Mouse (Mus musculus): ENCODE data around the gene Ddx24. TPM values are rescaled to one million over a fixed set of nuclear protein-coding genes. Genes with fewer than 3 reads are reported as not detected.

The Ddx24 gene
- polyA plus RNA-seq (2014; fragmentation: Illumina TruSeq; extraction: RNeasy Lipid Tissue Mini Kit (QIAGEN cat#74804); ENCODE audit: low read depth, low replicate concordance), result 9.5 TPM

DNA sequence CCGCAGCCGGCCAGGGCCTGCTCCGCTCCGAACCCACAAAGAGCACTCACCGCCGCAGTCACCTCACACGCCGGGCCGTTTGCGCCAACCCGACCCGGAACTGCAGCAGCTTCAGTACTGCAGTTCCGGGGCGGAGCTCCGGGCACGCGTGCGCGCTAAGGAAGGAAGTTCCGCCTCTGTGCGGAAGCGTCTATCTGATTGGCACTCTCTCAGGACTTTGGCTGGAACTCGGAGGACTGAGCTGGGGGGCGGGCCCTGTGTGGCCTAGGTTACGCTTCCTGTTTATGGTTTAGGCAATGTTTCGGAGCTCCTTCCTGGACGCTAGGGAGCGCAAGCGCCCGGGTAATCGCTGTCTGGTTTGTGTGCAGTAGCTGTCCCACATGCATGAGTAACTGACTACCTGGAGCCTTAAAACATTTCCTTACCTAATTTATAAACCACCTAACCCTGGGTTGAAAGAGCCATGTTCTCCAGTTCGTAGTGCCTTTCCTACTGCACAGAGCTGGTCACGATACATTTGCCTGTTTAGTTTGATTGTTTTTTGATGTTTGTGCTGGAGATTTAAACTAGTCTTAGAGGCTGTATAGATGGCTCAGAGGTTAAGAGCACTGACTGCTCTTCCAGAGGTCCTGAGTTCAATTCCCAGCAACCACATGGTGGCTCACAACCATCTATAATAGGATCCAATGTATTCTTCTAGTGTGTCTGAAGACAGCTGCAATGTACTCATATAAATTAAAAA, at the start of gene Ddx24:
TSS of gene Ddx24 (minus strand) at position 102 of the 742 bp plus-strand sequence.

DNA sequence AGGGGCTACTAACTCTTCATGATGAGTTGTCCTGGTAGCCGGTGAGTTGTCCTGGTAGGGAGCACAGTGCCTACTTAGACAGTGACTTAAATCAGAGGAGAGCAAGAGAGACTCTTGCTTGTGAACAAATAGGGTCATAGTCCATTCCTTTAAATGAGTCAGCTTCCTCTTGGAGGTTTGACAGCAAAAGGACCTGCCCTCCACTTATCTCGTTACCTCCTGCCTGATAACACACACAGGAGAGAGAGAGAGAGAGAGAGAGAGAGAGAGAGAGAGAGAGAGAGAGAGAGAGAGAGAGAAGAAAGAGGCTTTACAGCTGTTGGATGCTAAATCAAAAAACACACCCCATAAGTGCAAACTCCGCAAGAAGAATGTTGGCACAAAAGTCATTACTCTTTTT, 31.5 kb upstream of the Ddx24 start, which contains the start of gene Ifi27l2b:
TSS of gene Ifi27l2b (minus strand) at position 84 of the 400 bp plus-strand sequence.

DNA sequence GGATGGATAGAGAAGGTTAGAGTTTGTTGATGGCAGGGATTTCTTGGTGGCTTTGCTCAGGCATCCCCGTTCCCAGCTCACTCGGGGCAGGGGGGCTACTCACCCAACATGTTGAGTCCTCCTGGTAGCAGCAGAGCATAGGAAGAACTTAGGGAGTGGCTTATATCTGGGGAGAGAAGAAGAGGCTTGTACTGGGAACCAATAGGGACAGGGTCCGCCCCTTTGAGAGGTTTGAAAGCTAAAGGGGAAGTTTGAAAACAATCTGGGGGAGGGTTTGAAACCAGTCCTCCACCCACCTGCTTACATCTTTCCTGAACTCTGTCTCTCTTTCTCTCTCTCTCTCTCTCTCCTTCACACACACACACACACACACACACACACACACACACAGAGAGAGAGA, 17.9 kb upstream of the Ddx24 start, which contains the start of gene Ifi27l2a:
TSS of gene Ifi27l2a (minus strand) at position 157 of the 400 bp plus-strand sequence.

DNA sequence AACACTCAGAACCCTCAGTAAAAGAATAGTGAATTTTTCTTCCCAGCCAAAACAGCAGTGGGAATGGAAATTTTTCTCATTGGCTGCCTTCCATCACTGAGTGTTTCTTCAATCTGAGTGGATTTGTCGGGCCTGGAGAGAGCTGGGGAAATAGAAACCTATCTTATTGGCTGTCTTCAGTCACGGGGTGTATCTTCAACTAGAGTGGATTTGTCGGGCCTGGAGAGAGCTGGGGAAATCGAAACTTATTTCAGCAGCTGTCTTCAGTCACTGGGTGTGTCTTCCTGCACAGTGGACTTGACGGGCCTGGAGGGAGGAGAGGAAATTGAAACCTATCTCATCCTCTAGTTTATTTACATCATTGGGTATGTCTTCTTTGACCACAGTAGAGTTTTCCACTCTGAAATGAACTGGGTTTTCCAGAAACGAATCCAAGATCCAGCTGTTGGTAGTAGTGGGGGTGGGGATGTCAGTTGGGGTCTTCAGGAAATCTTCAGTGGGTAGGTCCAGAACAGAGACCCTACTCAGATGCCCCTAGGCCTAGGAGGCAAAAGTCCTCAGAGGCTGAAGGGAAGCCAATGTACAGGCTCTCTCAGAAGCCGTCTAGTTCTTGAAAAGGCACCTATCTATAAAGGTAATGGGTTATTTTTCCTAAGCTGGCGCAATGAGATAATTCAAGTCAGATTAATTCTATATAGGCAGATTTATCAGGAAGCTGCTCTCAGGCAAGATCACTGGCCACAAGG, 8.5 kb upstream of the Ddx24 start, which contains the start of gene Ifi27:
TSS of gene Ifi27 (plus strand) at position 226 of the 746 bp plus-strand sequence.

DNA sequence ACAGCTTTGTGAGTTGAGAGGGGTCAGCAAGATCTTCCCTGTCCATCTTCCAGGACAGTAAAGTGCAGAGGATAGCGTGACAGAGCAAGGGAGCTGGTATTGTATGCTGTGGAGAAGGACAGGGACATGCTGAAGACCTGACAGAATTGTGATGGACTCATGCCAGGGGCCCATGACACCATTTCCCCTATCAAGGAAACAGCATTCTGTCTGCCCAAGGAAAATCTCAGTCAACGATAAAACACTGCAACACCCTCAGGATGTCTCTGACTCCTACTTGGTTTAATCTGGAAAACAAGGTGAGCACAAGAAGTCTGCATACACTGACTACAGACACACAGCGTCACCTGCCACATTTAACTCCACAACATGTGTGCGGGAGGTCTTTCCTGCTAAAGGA, 17.9 kb downstream of the Ddx24 start, which contains the start of gene 9330161L09Rik:
TSS of gene 9330161L09Rik (minus strand) at position 101 of the 400 bp plus-strand sequence.

DNA sequence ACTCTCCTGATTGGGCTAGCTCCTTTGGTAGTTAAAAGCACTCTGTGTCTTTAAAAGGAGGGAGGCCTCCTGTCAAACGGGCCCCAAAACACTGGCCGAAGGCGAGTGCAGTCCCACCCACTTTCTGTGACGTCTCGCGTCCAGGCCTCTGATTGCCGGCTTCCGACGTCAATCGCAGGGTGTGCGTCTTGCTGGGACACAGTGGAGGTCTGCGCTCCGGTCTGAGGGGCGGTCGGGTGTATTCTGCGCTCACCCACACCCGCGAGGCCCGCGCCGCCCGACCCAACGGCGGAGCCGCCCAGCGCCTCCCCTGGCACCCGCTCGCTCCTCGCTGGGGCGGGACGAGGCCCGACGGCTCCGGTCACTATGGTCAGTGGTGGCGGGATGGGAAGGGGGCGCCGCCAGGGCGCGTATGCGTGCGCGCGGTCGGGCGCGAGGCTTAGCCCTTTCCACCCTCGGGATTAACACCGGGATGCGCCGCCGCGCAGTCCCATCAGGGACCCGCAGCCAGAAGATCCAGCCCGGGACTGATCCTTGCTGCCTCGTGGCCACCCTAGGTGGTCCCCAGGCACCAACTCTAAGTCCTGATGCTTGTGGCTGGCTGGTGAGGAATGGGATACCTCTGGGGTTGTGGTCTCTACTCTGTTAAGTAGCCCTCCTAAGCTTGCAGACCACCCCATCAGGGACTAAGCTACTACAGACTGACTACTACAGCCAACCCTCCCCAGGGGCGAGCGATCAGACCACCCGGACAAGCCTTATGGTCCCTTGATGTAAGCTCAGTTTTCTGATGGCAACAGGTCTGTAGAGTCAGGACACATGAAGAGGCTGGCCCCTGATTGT, 36.9 kb downstream of the Ddx24 start, which contains the start of gene Otub2:
TSS of gene Otub2 (plus strand) at position 178 of the 843 bp plus-strand sequence.

Other genes starting within 250 kb of the Ddx24 start
- gene Prima1, start 183.7 kb downstream of the Ddx24 start, polyA plus RNA-seq (2014; fragmentation: Illumina TruSeq; extraction: RNeasy Lipid Tissue Mini Kit (QIAGEN cat#74804); ENCODE audit: low read depth, low replicate concordance), result not detected
- gene Fam181a, start 114.9 kb downstream of the Ddx24 start, polyA plus RNA-seq (2014; fragmentation: Illumina TruSeq; extraction: RNeasy Lipid Tissue Mini Kit (QIAGEN cat#74804); ENCODE audit: low read depth, low replicate concordance), result not detected
- gene Asb2, start 69.8 kb downstream of the Ddx24 start, polyA plus RNA-seq (2014; fragmentation: Illumina TruSeq; extraction: RNeasy Lipid Tissue Mini Kit (QIAGEN cat#74804); ENCODE audit: low read depth, low replicate concordance), result not detected
- 0.74 TPM for gene Otub2, start 37.1 kb downstream of the Ddx24 start, polyA plus RNA-seq (2014; fragmentation: Illumina TruSeq; extraction: RNeasy Lipid Tissue Mini Kit (QIAGEN cat#74804); ENCODE audit: low read depth, low replicate concordance)
- not detected for gene 9330161L09Rik, start 18.0 kb downstream of the Ddx24 start, polyA plus RNA-seq (2014; fragmentation: Illumina TruSeq; extraction: RNeasy Lipid Tissue Mini Kit (QIAGEN cat#74804); ENCODE audit: low read depth, low replicate concordance)
- 45.8 TPM for gene Ifi27, start 8.4 kb upstream of the Ddx24 start, polyA plus RNA-seq (2014; fragmentation: Illumina TruSeq; extraction: RNeasy Lipid Tissue Mini Kit (QIAGEN cat#74804); ENCODE audit: low read depth, low replicate concordance)
- gene Ifi27l2a, start 17.9 kb upstream of the Ddx24 start, polyA plus RNA-seq (2014; fragmentation: Illumina TruSeq; extraction: RNeasy Lipid Tissue Mini Kit (QIAGEN cat#74804); ENCODE audit: low read depth, low replicate concordance), result 1.6 TPM
- 3.4 TPM for gene Ifi27l2b, start 31.4 kb upstream of the Ddx24 start, polyA plus RNA-seq (2014; fragmentation: Illumina TruSeq; extraction: RNeasy Lipid Tissue Mini Kit (QIAGEN cat#74804); ENCODE audit: low read depth, low replicate concordance)
- 9.8 TPM for gene Ppp4r4, start 106.5 kb upstream of the Ddx24 start, polyA plus RNA-seq (2014; fragmentation: Illumina TruSeq; extraction: RNeasy Lipid Tissue Mini Kit (QIAGEN cat#74804); ENCODE audit: low read depth, low replicate concordance)
- gene Serpina10, start 205.6 kb upstream of the Ddx24 start, polyA plus RNA-seq (2014; fragmentation: Illumina TruSeq; extraction: RNeasy Lipid Tissue Mini Kit (QIAGEN cat#74804); ENCODE audit: low read depth, low replicate concordance), result 69.6 TPM
- 309 TPM for gene Serpina6, start 231.4 kb upstream of the Ddx24 start, polyA plus RNA-seq (2014; fragmentation: Illumina TruSeq; extraction: RNeasy Lipid Tissue Mini Kit (QIAGEN cat#74804); ENCODE audit: low read depth, low replicate concordance)